Mouse (Mus musculus): ENCODE results near the gene Rfc4. TPM values are rescaled to one million over a fixed set of nuclear protein-coding genes. Genes with fewer than 3 reads are reported as not detected.

The Rfc4 gene
- polyA plus RNA-seq, 1 experiment from 2014 or later: 120 TPM

Small RNAs within 50 kb of the gene (microRNA-seq; reads per million reads assigned to microRNA genes)
- gene Gm49346: not detected

Other genes starting within 250 kb of the Rfc4 start
- gene Ahsg, start 236.5 kb downstream of the Rfc4 start, polyA plus RNA-seq (2015; fragmentation: Nextera tagmentation; extraction: Ambion mirVana): 9.5 and 12.6 TPM in 2 replicates
- gene Fetub, start 209.4 kb downstream of the Rfc4 start, polyA plus RNA-seq (2015; fragmentation: Nextera tagmentation; extraction: Ambion mirVana): 0.21 and 0.22 TPM in 2 replicates
- 0.09 TPM in 1 of 2 replicates, not detected in the other for gene Hrg, start 176.7 kb downstream of the Rfc4 start, polyA plus RNA-seq (2015; fragmentation: Nextera tagmentation; extraction: Ambion mirVana)
- 23.5 and 29.9 TPM in 2 replicates for gene Kng2, start 98.3 kb downstream of the Rfc4 start, polyA plus RNA-seq (2015; fragmentation: Nextera tagmentation; extraction: Ambion mirVana)
- gene Kng1, start 69.9 kb downstream of the Rfc4 start, polyA plus RNA-seq (2015; fragmentation: Nextera tagmentation; extraction: Ambion mirVana): 2.4 and 3.6 TPM in 2 replicates
- gene Eif4a2, start 20.3 kb downstream of the Rfc4 start, polyA plus RNA-seq (2015; fragmentation: Nextera tagmentation; extraction: Ambion mirVana): 235 and 238 TPM in 2 replicates
- 0.21 TPM in 1 of 2 replicates, not detected in the other for gene Adipoq, start 18.8 kb upstream of the Rfc4 start, polyA plus RNA-seq (2015; fragmentation: Nextera tagmentation; extraction: Ambion mirVana)
- gene St6gal1, start 97.0 kb upstream of the Rfc4 start, polyA plus RNA-seq (2015; fragmentation: Nextera tagmentation; extraction: Ambion mirVana): 25.9 and 26.0 TPM in 2 replicates

All from kidney, embryonic 16.5 days (tissue).